Mouse (Mus musculus): Measurements from ENCODE around the gene Nmnat2. TPM values are rescaled to one million over a fixed set of nuclear protein-coding genes. Genes with fewer than 3 reads are reported as not detected.

Gene Nmnat2
- polyA plus RNA-seq, 1 experiment from 2014 or later: 47.7 TPM

DNA sequence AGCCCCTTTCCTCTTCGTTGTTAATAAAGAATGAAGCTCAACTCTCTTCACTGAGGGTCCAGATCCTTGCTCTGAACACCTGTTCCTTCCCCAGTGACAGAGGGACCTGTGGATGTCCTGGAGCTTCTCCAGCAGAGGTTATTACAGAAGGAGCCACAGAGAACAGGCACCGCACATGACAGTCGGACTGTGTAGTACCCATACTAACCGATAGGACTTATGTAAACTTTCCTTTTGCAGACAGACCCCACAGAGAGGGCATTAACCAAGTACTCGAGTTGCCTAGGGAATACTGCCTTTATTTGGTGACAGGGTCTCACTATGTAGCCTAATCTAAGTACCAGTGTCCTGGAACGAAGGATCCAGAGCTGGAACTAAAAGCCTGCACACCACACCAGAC lies 39.0 kb downstream of the Nmnat2 start:
- Histone ChIP-seq H3K4me1 (ENCODE audit: control insufficient read depth, insufficient read depth, low read length) (no peaks in the 10 kb centered on the region), H3K9ac (ENCODE audit: low read length) (no peak overlapping the region), H3K27me3 (ENCODE audit: control insufficient read depth, insufficient read depth, low read length) (no peaks in the 10 kb centered on the region), H3K27ac (ENCODE audit: low read depth, low read length) (no peak overlapping the region), H3K36me3 (ENCODE audit: control insufficient read depth, insufficient read depth, low read length) (no peaks in the 10 kb centered on the region), H3K4me3 (ENCODE audit: low read depth, low read length) (no peak overlapping the region), H3K4me2 (ENCODE audit: low read depth) (no peak overlapping the region), H3K9me3 (ENCODE audit: control insufficient read depth, low read length) (no peaks in the 10 kb centered on the region)
- 86% methylated on average over 6 of the region's 6 CpGs for WGBS
- no peak for DNase-seq (ENCODE audit: low spot score)
- ATAC-seq (ENCODE audit: insufficient read depth, low FRiP score, low TSS enrichment): no peak

GRCm38 (mm10) chr1:152999983-153000382 lies 45.2 kb downstream of the Nmnat2 start:
- 88% methylated on average over 8 of the region's 8 CpGs for WGBS
- H3K4me2 ChIP-seq (ENCODE audit: low read depth): no peak overlapping the region
- H3K9me3 ChIP-seq (ENCODE audit: control insufficient read depth, low read length): no peaks in the 10 kb centered on the region
- ATAC-seq (ENCODE audit: insufficient read depth, low FRiP score, low TSS enrichment): no peak
- no peaks in the 10 kb centered on the region for H3K4me1 ChIP-seq (ENCODE audit: control insufficient read depth, insufficient read depth, low read length)
- DNase-seq (ENCODE audit: low spot score): no peak
- no peaks in the 10 kb centered on the region for H3K36me3 ChIP-seq (ENCODE audit: control insufficient read depth, insufficient read depth, low read length)
- no peak overlapping the region for H3K4me3 ChIP-seq (ENCODE audit: low read depth, low read length)
- H3K27me3 ChIP-seq (ENCODE audit: control insufficient read depth, insufficient read depth, low read length): no peaks in the 10 kb centered on the region
- H3K27ac ChIP-seq (ENCODE audit: low read depth, low read length): no peak overlapping the region
- no peak overlapping the region for H3K9ac ChIP-seq (ENCODE audit: low read length)

DNA sequence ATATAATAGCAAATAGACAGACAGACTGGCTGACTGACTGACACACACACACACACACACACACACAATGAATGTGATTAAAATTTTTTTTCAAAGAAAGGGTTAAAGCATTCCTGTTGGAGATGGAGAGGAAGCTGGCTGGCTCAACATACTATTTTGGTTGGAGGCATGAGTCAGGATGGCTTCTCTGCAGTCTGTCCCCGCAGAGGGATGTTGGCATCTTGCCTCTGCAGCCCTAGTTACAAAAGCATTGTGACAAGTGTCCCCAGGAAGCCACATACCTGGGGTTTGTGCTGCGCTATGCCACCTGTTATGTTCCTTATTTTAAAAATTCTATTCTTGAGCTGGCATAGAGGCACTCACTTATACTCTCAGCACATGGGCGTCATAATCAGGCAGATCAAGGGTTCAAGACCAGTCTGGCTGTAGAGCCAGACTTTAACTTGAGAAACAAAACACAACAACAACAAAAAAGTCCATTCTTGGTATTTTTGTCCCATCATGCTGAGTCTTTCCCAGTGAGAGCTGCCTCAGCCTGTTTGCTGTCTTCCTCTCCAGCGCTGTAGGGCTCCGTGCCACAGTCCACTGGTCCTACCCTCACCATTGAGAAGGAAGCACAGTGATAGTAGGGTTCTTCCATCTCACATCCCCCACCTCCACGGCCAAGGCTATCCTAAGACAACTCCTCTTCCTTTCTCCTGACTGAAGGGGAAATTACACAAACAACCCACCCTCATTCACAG lies 45.9 kb downstream of the Nmnat2 start:
- Histone ChIP-seq H3K36me3 (ENCODE audit: control insufficient read depth, insufficient read depth, low read length) (no peaks in the 10 kb centered on the region), H3K9ac (ENCODE audit: low read length) (no peak overlapping the region), H3K27me3 (ENCODE audit: control insufficient read depth, insufficient read depth, low read length) (no peaks in the 10 kb centered on the region), H3K27ac (ENCODE audit: low read depth, low read length) (no peak overlapping the region), H3K4me2 (ENCODE audit: low read depth) (no peak overlapping the region), H3K9me3 (ENCODE audit: control insufficient read depth, low read length) (no peaks in the 10 kb centered on the region), H3K4me3 (ENCODE audit: low read depth, low read length) (no peak overlapping the region), H3K4me1 (ENCODE audit: control insufficient read depth, insufficient read depth, low read length) (no peaks in the 10 kb centered on the region)
- 90% methylated on average over 6 of the region's 6 CpGs for WGBS
- DNase-seq (ENCODE audit: low spot score): no peak
- ATAC-seq (ENCODE audit: insufficient read depth, low FRiP score, low TSS enrichment): no peak

- Histone ChIP-seq H3K36me3 (ENCODE audit: control insufficient read depth, insufficient read depth, low read length) (no peaks in the 10 kb centered on the region), H3K4me3 (ENCODE audit: low read depth, low read length) (no peak overlapping the region), H3K4me1 (ENCODE audit: control insufficient read depth, insufficient read depth, low read length) (no peaks in the 10 kb centered on the region), H3K9me3 (ENCODE audit: control insufficient read depth, low read length) (no peaks in the 10 kb centered on the region), H3K27me3 (ENCODE audit: control insufficient read depth, insufficient read depth, low read length) (no peaks in the 10 kb centered on the region), H3K27ac (ENCODE audit: low read depth, low read length) (no peak overlapping the region), H3K9ac (ENCODE audit: low read length) (no peak overlapping the region), H3K4me2 (ENCODE audit: low read depth) (no peak overlapping the region)
- no peak for ATAC-seq (ENCODE audit: insufficient read depth, low FRiP score, low TSS enrichment)
- WGBS: 80% methylated on average over 11 of the region's 11 CpGs
- no peak for DNase-seq (ENCODE audit: low spot score)
Observed at GRCm38 (mm10) chr1:153002295-153003050, 47.7 kb downstream of the Nmnat2 start.

DNA sequence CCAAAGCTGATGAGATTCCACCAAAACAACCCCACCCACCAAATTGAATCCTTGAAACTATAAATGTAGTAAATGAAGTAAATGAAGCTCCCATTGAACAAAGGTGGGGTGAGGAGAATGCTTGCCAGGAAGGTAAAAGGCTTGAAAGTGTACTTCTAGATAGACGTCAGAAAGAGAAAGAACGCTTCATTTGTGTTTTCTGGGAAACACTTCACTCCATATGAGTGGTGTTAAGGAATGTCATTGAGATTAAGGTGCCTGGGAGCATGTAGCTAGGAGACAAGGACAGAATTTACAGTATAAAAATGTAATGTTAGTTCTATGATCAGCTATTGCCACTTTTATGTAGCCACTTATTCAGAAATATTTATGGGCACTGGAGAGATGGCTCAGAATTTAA lies 49.7 kb downstream of the Nmnat2 start:
- no peaks in the 10 kb centered on the region for H3K9me3 ChIP-seq (ENCODE audit: control insufficient read depth, low read length)
- DNase-seq (ENCODE audit: low spot score) (no peak), ATAC-seq (ENCODE audit: insufficient read depth, low FRiP score, low TSS enrichment) (no peak)
- H3K4me2 ChIP-seq (ENCODE audit: low read depth): no peak overlapping the region
- H3K36me3 ChIP-seq (ENCODE audit: control insufficient read depth, insufficient read depth, low read length): no peaks in the 10 kb centered on the region
- H3K4me3 ChIP-seq (ENCODE audit: low read depth, low read length): no peak overlapping the region
- H3K27me3 ChIP-seq (ENCODE audit: control insufficient read depth, insufficient read depth, low read length): no peaks in the 10 kb centered on the region
- H3K4me1 ChIP-seq (ENCODE audit: control insufficient read depth, insufficient read depth, low read length): no peaks in the 10 kb centered on the region
- 85% methylated on average over 2 of the region's 2 CpGs for WGBS
- H3K27ac ChIP-seq (ENCODE audit: low read depth, low read length): no peak overlapping the region
- H3K9ac ChIP-seq (ENCODE audit: low read length): no peak overlapping the region

GRCm38 (mm10) chr1:153006054-153006453 lies 51.3 kb downstream of the Nmnat2 start:
- 74% methylated on average over 5 of the region's 5 CpGs for WGBS
- no peak for DNase-seq (ENCODE audit: low spot score)
- Histone ChIP-seq H3K27ac (ENCODE audit: low read depth, low read length) (no peak overlapping the region), H3K4me2 (ENCODE audit: low read depth) (no peak overlapping the region), H3K9ac (ENCODE audit: low read length) (no peak overlapping the region), H3K4me3 (ENCODE audit: low read depth, low read length) (no peak overlapping the region), H3K36me3 (ENCODE audit: control insufficient read depth, insufficient read depth, low read length) (no peaks in the 10 kb centered on the region), H3K4me1 (ENCODE audit: control insufficient read depth, insufficient read depth, low read length) (no peaks in the 10 kb centered on the region), H3K9me3 (ENCODE audit: control insufficient read depth, low read length) (no peaks in the 10 kb centered on the region), H3K27me3 (ENCODE audit: control insufficient read depth, insufficient read depth, low read length) (no peaks in the 10 kb centered on the region)
- ATAC-seq (ENCODE audit: insufficient read depth, low FRiP score, low TSS enrichment): no peak

DNA sequence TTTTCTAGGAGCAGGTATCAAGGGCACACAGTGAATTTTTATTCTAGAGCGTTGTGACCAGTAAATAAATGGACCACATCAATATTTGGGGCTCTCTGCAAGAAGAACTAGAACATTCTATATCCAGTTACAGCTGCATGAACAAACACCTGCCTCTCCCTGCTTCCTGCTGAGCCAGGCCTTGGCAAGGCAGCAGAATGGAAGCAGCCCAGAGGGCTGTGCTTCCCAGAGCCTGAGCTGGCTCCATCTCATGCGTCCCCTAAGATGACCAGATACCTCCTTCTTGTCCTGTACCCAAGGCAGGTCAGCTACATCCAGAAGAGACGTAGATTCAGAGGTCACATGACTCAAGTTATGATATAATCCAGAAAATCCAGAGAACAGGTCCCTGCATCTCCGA lies 52.0 kb downstream of the Nmnat2 start:
- 84% methylated on average over 4 of the region's 4 CpGs for WGBS
- H3K4me3 ChIP-seq (ENCODE audit: low read depth, low read length): no peak overlapping the region

DNA sequence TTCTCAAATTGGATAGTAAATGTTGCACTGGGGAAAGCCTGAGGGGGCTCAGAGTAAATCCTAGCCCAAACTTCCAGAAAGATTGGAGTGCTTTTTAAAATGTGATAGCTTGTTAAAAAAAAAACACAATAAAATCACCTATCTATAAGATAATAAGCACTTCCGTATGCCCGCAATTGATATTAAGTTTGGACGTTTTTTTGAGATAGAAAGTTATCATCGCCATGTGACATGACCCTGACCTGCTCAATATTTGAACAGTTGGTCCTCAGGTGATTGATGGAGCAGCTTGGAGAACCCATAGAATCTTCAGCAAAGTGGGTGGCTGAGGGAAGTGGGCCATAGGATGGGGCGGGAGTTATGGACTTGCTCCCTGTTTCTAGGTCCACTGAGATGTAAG lies 52.5 kb downstream of the Nmnat2 start:
- Histone ChIP-seq H3K27ac (ENCODE audit: low read depth, low read length) (no peak overlapping the region), H3K36me3 (ENCODE audit: control insufficient read depth, insufficient read depth, low read length) (no peaks in the 10 kb centered on the region), H3K4me3 (ENCODE audit: low read depth, low read length) (no peak overlapping the region), H3K4me1 (ENCODE audit: control insufficient read depth, insufficient read depth, low read length) (no peaks in the 10 kb centered on the region), H3K9ac (ENCODE audit: low read length) (no peak overlapping the region), H3K4me2 (ENCODE audit: low read depth) (no peak overlapping the region), H3K27me3 (ENCODE audit: control insufficient read depth, insufficient read depth, low read length) (no peaks in the 10 kb centered on the region), H3K9me3 (ENCODE audit: control insufficient read depth, low read length) (no peaks in the 10 kb centered on the region)
- DNase-seq (ENCODE audit: low spot score) (no peak), ATAC-seq (ENCODE audit: insufficient read depth, low FRiP score, low TSS enrichment) (no peak)
- WGBS: 86% methylated on average over 5 of the region's 5 CpGs

More for the DNA sequence above, 52.0 kb downstream of the Nmnat2 start:
- Histone ChIP-seq H3K9ac (ENCODE audit: low read length) (no peak overlapping the region), H3K27ac (ENCODE audit: low read depth, low read length) (no peak overlapping the region), H3K4me1 (ENCODE audit: control insufficient read depth, insufficient read depth, low read length) (no peaks in the 10 kb centered on the region), H3K9me3 (ENCODE audit: control insufficient read depth, low read length) (no peaks in the 10 kb centered on the region), H3K36me3 (ENCODE audit: control insufficient read depth, insufficient read depth, low read length) (no peaks in the 10 kb centered on the region), H3K27me3 (ENCODE audit: control insufficient read depth, insufficient read depth, low read length) (no peaks in the 10 kb centered on the region), H3K4me2 (ENCODE audit: low read depth) (no peak overlapping the region)
- DNase-seq (ENCODE audit: low spot score) (no peak), ATAC-seq (ENCODE audit: insufficient read depth, low FRiP score, low TSS enrichment) (no peak)

DNA sequence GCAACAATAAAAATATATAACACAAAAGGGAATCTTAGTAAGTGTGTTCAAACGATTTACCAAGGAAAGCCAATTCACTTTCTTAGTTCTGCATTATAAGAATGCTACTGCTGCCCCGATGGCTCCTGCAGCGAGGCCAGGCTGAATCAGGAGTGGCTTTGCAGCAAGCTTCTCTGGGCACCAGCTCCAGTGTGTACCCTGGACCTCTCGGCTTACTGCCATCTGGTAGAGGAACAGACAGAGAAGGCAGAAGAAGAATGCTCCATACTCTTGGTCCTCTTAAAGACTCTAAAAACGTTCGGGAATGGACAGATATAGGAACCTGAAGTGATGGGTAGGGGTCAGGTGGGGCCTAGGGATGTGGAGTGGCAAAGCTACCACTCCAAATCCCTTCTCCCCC lies 53.0 kb downstream of the Nmnat2 start:
- ATAC-seq (ENCODE audit: insufficient read depth, low FRiP score, low TSS enrichment): no peak
- Histone ChIP-seq H3K36me3 (ENCODE audit: control insufficient read depth, insufficient read depth, low read length) (no peaks in the 10 kb centered on the region), H3K27ac (ENCODE audit: low read depth, low read length) (no peak overlapping the region), H3K4me3 (ENCODE audit: low read depth, low read length) (no peak overlapping the region), H3K9ac (ENCODE audit: low read length) (no peak overlapping the region), H3K27me3 (ENCODE audit: control insufficient read depth, insufficient read depth, low read length) (no peaks in the 10 kb centered on the region), H3K4me1 (ENCODE audit: control insufficient read depth, insufficient read depth, low read length) (no peaks in the 10 kb centered on the region), H3K9me3 (ENCODE audit: control insufficient read depth, low read length) (no peaks in the 10 kb centered on the region), H3K4me2 (ENCODE audit: low read depth) (no peak overlapping the region)
- DNase-seq (ENCODE audit: low spot score): no peak
- 86% methylated on average over 6 of the region's 6 CpGs for WGBS
